Mouse (Mus musculus): ENCODE data around the gene Itpr1. TPM values are rescaled to one million over a fixed set of nuclear protein-coding genes. Genes with fewer than 3 reads are reported as not detected.

Itpr1 gene
- polyA plus RNA-seq, 1 experiment, result not detected

DNA sequence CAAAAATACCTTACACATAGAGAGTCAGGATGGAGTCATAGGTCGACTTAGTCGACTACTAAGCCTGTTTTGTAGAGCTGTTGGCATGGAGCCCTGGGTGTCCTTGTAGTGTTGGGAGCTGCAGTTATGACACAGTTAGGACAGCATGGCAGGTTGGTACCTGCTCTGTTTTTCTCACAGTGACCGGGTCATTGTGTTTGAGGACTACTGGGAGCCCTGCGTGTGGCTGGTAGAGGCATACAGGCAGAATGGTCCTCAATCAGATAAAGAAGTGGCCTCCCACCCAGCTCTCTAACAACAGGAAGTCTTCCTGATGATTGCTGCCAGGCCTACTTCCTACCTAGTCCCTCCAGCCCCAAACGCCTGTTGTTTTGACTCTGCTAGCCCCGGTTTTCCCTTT, 20.2 kb downstream of the Itpr1 start:
- no peak overlapping the region for H3K27ac ChIP-seq (ENCODE audit: insufficient read depth, low read depth, low read length)
- TF ChIP-seq POLR2A (IDR thresholded peaks at IDR 0.05; ENCODE audit: insufficient read depth, low read depth, low read length), result no peak
- TF ChIP-seq CTCF (IDR thresholded peaks at IDR 0.05; ENCODE audit: insufficient read depth, low read depth, low read length), result no peak
- H3K4me3 ChIP-seq (ENCODE audit: insufficient read depth, low read depth, low read length), result no peak overlapping the region
- WGBS, result 67% methylated on average over 6 of the region's 6 CpGs
- H3K4me1 ChIP-seq (ENCODE audit: control insufficient read depth, insufficient read depth, low read length), result peaks cover 15% of the 10 kb centered on the region

DNA sequence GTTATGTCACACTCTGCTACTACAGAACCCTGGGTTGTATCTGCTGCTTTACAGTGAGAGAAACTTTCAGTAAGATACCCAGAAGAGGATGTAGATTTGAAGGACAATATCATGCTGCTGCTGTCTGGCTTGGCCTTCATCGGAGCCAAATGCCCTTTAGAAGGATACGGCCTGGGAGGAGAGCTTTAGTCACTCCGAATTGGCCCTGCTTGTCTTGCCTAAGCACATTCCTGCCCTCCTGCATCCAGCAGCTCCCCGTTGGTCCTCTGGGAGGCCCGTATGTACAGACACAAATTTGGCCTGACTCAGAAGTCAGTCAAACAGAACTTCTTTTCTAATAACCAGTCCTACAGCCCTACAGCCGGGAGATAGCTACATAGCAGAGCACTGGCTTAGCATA, 21.6 kb downstream of the Itpr1 start:
- no peak overlapping the region for H3K4me3 ChIP-seq (ENCODE audit: insufficient read depth, low read depth, low read length)
- H3K27ac ChIP-seq (ENCODE audit: insufficient read depth, low read depth, low read length), result no peak overlapping the region
- H3K4me1 ChIP-seq (ENCODE audit: control insufficient read depth, insufficient read depth, low read length), result peaks cover 16% of the 10 kb centered on the region
- TF ChIP-seq POLR2A (IDR thresholded peaks at IDR 0.05; ENCODE audit: insufficient read depth, low read depth, low read length) (no peak), CTCF (IDR thresholded peaks at IDR 0.05; ENCODE audit: insufficient read depth, low read depth, low read length) (no peak)
- WGBS, result 87% methylated on average over 6 of the region's 6 CpGs

DNA sequence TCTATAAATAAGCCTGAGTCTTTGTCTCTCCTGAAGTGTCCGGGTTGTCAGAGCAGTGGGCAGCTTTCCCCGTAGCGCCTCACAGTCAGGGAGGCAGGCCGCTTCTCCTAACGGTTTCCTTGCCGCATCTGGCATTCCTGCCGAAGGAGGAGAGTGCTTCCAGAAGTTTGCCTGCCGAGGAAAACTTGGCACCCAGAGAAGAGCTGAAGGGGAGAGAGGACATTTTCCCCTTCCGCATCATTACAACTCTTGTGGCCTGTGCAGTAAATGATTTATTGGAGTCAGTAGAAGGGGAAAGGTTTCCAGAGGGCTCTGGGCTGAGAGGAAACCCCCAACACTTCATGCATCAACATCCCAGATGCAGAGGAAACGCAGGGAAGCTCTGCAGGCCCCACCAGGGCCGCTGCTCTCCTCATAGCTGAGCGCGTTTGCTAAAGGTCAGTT, 22.8 kb downstream of the Itpr1 start:
- TF ChIP-seq POLR2A (IDR thresholded peaks at IDR 0.05; ENCODE audit: insufficient read depth, low read depth, low read length) (no peak), CTCF (IDR thresholded peaks at IDR 0.05; ENCODE audit: insufficient read depth, low read depth, low read length) (no peak)
- no peak overlapping the region for H3K27ac ChIP-seq (ENCODE audit: insufficient read depth, low read depth, low read length)
- H3K4me1 ChIP-seq (ENCODE audit: control insufficient read depth, insufficient read depth, low read length), result peaks cover 16% of the 10 kb centered on the region
- 58% methylated on average over 13 of the region's 13 CpGs for WGBS
- H3K4me3 ChIP-seq (ENCODE audit: insufficient read depth, low read depth, low read length), result no peak overlapping the region

DNA sequence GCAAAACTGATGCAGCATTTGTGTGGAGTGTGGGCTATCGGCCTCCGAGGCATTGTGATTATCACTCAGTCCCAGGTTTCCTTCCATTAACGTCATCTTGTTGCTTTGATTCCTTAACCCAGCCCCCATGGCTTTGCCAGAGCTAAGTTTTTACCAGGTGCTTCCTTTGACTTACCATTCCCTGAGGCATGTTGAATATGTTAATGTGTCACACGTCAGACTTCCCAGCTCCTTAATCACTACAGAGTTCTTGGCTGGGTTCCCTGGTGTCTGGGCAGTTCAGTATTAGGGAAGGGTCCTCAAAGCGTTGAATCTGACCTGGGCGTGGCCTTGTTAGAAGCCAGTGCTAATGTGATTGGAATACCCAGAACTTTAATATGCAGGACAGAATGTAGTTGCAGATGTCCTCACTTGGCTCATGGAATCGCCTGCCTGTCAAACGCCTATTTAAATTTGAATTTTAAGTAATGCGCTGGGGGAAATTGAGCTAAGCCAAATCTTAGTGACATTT, 23.6 kb downstream of the Itpr1 start:
- WGBS, result 65% methylated on average over 9 of the region's 9 CpGs
- Histone ChIP-seq H3K4me3 (ENCODE audit: insufficient read depth, low read depth, low read length) (no peak overlapping the region), H3K27ac (ENCODE audit: insufficient read depth, low read depth, low read length) (no peak overlapping the region), H3K4me1 (ENCODE audit: control insufficient read depth, insufficient read depth, low read length) (peaks cover 16% of the 10 kb centered on the region)
- TF ChIP-seq CTCF (IDR thresholded peaks at IDR 0.05; ENCODE audit: insufficient read depth, low read depth, low read length) (no peak), POLR2A (IDR thresholded peaks at IDR 0.05; ENCODE audit: insufficient read depth, low read depth, low read length) (no peak)

DNA sequence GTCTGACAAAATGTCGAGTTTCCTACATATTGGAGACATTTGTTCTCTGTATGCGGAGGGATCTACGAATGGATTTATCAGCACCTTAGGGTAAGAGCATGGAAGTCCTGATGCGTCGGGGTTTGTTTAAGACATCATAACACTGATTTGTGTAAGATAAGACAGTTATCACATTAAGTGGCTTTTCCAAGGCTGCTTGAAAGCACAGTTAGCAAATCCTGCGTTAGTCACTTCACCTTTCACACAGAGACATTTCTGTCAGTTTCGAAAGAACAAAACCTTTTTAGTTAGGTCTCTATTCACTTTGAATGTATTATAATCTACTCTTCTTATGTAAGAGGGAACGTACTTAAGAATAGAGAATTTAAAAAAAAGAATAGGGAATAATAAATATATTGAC, 24.1 kb downstream of the Itpr1 start:
- Histone ChIP-seq H3K4me3 (ENCODE audit: insufficient read depth, low read depth, low read length) (no peak overlapping the region), H3K4me1 (ENCODE audit: control insufficient read depth, insufficient read depth, low read length) (peaks cover 16% of the 10 kb centered on the region), H3K27ac (ENCODE audit: insufficient read depth, low read depth, low read length) (no peak overlapping the region)
- 85% methylated on average over 8 of the region's 8 CpGs for WGBS
- TF ChIP-seq POLR2A (IDR thresholded peaks at IDR 0.05; ENCODE audit: insufficient read depth, low read depth, low read length) (no peak), CTCF (IDR thresholded peaks at IDR 0.05; ENCODE audit: insufficient read depth, low read depth, low read length) (no peak)

DNA sequence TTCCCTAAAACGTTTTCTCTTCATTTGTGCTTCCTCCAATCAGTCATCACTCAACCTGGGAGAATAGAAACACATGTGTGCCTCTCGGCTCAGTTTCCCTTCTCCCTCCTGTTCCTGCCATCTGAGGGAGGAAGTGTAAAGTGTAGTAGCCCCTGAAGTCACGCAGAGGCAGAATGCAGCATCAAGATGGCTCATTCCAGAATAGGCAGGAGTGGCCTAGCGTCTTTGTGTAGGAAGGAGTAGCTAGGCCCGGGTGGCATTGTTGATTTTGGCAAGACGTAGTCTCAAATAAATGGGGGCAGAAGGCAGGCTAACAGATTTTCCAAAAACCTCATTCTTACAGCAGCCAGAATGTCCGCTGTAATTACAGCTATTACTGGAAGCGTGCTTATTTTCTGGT, 24.7 kb downstream of the Itpr1 start:
- Histone ChIP-seq H3K4me3 (ENCODE audit: insufficient read depth, low read depth, low read length) (no peak overlapping the region), H3K27ac (ENCODE audit: insufficient read depth, low read depth, low read length) (peak overlapping the region; percentile 75), H3K4me1 (ENCODE audit: control insufficient read depth, insufficient read depth, low read length) (peaks cover 16% of the 10 kb centered on the region)
- TF ChIP-seq POLR2A (IDR thresholded peaks at IDR 0.05; ENCODE audit: insufficient read depth, low read depth, low read length) (no peak), CTCF (IDR thresholded peaks at IDR 0.05; ENCODE audit: insufficient read depth, low read depth, low read length) (no peak)
- 33% methylated on average over 8 of the region's 8 CpGs for WGBS

DNA sequence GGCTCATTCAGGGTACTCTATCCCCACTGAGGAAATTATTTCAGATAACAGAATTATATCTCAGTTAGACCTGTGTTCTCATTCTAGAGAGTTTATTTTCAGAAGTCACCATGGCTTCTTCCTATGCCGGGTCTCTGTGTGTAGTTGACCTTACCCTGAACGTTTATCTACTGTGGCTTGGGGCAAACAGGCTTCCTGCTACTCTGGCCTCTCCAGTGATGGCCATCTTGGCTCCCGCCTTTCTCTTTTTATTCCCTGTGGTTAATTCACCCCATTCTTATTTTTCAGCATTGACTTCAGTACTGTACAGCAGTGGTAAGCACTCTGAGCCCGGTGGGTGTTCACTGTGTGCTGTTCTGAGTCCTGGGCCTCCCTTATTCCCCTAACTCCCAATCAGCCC, 25.1 kb downstream of the Itpr1 start:
- Histone ChIP-seq H3K27ac (ENCODE audit: insufficient read depth, low read depth, low read length) (peak overlapping the region; percentile 38; the same call in 1 of the 2 replicates), H3K4me1 (ENCODE audit: control insufficient read depth, insufficient read depth, low read length) (peaks cover 16% of the 10 kb centered on the region), H3K4me3 (ENCODE audit: insufficient read depth, low read depth, low read length) (no peak overlapping the region)
- no peak for TF ChIP-seq CTCF (IDR thresholded peaks at IDR 0.05; ENCODE audit: insufficient read depth, low read depth, low read length)
- no peak for TF ChIP-seq POLR2A (IDR thresholded peaks at IDR 0.05; ENCODE audit: insufficient read depth, low read depth, low read length)
- WGBS, result 39% methylated on average over 4 of the region's 4 CpGs

DNA sequence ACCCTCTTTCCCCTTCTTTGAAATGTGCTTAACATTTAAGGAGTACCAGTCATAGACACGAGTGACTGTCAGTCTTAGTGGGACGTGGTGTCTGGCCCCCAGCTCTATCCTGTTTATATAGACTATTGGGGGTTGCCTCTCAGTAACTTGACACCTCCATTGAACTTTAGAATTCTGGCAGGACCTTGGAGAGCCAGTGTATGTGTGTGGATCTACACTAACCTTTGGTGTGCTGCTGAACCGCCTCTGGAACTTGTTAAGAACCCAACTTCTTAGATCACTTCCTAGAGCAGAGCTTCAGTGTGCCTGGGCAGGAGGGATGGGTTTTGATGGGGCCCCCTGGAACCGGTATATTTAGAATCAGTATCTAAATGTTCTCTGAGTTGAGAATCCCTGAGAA, 26.2 kb downstream of the Itpr1 start:
- no peak for TF ChIP-seq POLR2A (IDR thresholded peaks at IDR 0.05; ENCODE audit: insufficient read depth, low read depth, low read length)
- no peak overlapping the region for H3K4me3 ChIP-seq (ENCODE audit: insufficient read depth, low read depth, low read length)
- H3K27ac ChIP-seq (ENCODE audit: insufficient read depth, low read depth, low read length), result no peak overlapping the region
- H3K4me1 ChIP-seq (ENCODE audit: control insufficient read depth, insufficient read depth, low read length), result peaks cover 12% of the 10 kb centered on the region
- WGBS, result 86% methylated on average over 4 of the region's 4 CpGs

DNA sequence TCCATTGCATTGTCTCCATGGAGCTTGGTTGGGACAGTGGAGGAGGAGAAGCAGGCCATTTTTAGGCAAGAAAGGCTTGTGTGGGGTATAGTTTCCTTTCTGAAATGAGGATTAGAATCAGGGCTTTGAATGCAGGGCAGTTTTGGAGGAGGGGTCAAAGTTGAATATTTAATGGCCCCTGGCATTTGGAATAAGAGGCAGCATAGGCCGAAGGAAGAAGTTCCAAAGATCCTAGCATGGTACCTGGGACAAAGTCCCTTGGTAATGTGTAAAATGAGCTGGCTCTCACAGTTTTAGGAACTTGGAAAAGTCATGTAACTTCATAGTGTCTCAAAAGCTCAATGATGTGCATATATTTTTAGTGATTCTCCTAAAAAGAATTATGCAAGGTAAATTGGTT, 27.1 kb downstream of the Itpr1 start:
- no peak overlapping the region for H3K4me3 ChIP-seq (ENCODE audit: insufficient read depth, low read depth, low read length)
- no peak overlapping the region for H3K27ac ChIP-seq (ENCODE audit: insufficient read depth, low read depth, low read length)
- WGBS, result 100% methylated on average over 1 of the region's 1 CpGs
- H3K4me1 ChIP-seq (ENCODE audit: control insufficient read depth, insufficient read depth, low read length), result peaks cover 12% of the 10 kb centered on the region
- TF ChIP-seq CTCF (IDR thresholded peaks at IDR 0.05; ENCODE audit: insufficient read depth, low read depth, low read length) (no peak), POLR2A (IDR thresholded peaks at IDR 0.05; ENCODE audit: insufficient read depth, low read depth, low read length) (no peak)

DNA sequence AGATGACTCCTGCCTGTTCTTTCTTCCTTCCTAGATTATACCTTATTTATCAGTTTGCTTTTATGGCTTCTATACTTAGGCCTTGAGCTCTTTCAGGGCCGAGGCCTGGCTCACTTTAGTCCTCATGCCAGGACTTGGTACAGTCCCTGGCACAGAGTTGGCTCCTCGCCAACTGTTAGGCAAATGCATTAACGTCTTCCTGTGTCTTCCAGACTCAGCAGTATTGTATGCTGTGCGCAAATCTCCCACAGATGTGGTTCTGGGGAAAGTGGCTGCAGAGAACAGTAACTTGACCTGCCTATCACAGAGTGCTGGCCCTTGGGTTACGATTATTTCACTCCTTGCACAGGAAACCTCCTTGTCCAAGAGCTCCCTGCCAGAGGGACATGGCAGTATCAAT, 27.9 kb downstream of the Itpr1 start:
- no peak overlapping the region for H3K27ac ChIP-seq (ENCODE audit: insufficient read depth, low read depth, low read length)
- 56% methylated on average over 5 of the region's 5 CpGs for WGBS
- TF ChIP-seq CTCF (IDR thresholded peaks at IDR 0.05; ENCODE audit: insufficient read depth, low read depth, low read length) (no peak), POLR2A (IDR thresholded peaks at IDR 0.05; ENCODE audit: insufficient read depth, low read depth, low read length) (no peak)
- no peak overlapping the region for H3K4me3 ChIP-seq (ENCODE audit: insufficient read depth, low read depth, low read length)
- H3K4me1 ChIP-seq (ENCODE audit: control insufficient read depth, insufficient read depth, low read length), result peaks cover 10% of the 10 kb centered on the region

Measured in olfactory bulb, adult 2 months (tissue).